Mouse (Mus musculus): ENCODE results near the gene Col6a1. TPM values are rescaled to one million over a fixed set of nuclear protein-coding genes. Genes with fewer than 3 reads are reported as not detected.

The Col6a1 gene
- total RNA-seq, 2 experiments from 2014 or later: not detected

- no peak for ATAC-seq (replicated peaks; ENCODE audit: poor library complexity)
These were observed 44.1 kb downstream of the Col6a1 start for GRCm38 (mm10) chr10:76681882-76682281.

GRCm38 (mm10) chr10:76680758-76681650 lies 45.0 kb downstream of the Col6a1 start:
- ATAC-seq (replicated peaks; ENCODE audit: poor library complexity): no peak

GRCm38 (mm10) chr10:76678122-76678521 lies 47.8 kb downstream of the Col6a1 start:
- no peak for ATAC-seq (replicated peaks; ENCODE audit: poor library complexity)

GRCm38 (mm10) chr10:76675268-76675667 lies 50.7 kb downstream of the Col6a1 start:
- no peak for ATAC-seq (replicated peaks; ENCODE audit: poor library complexity)

- no peak for ATAC-seq (replicated peaks; ENCODE audit: poor library complexity)
These were observed 51.4 kb downstream of the Col6a1 start for GRCm38 (mm10) chr10:76674581-76674980.

GRCm38 (mm10) chr10:76671939-76672338 lies 54.0 kb downstream of the Col6a1 start:
- ATAC-seq (replicated peaks; ENCODE audit: poor library complexity): no peak

GRCm38 (mm10) chr10:76668947-76669284 lies 57.1 kb downstream of the Col6a1 start:
- no peak for ATAC-seq (replicated peaks; ENCODE audit: poor library complexity)

- ATAC-seq (replicated peaks; ENCODE audit: poor library complexity): no peak
These were observed 57.6 kb downstream of the Col6a1 start for GRCm38 (mm10) chr10:76668261-76668946.

- no peak for ATAC-seq (replicated peaks; ENCODE audit: poor library complexity)
These were observed 58.7 kb downstream of the Col6a1 start for GRCm38 (mm10) chr10:76667197-76667805.

GRCm38 (mm10) chr10:76665551-76665950 lies 60.4 kb downstream of the Col6a1 start:
- no peak for ATAC-seq (replicated peaks; ENCODE audit: poor library complexity)

GRCm38 (mm10) chr10:76664156-76665115 lies 61.5 kb downstream of the Col6a1 start:
- no peak for ATAC-seq (replicated peaks; ENCODE audit: poor library complexity)

Other genes with a start within 250 kb of the Col6a1 start
- 0.61 and 2.4 TPM in 2 replicates for gene Lss, start 194.6 kb downstream of the Col6a1 start, total RNA-seq (2015)
- 3.1 and 4.4 TPM in 2 replicates for gene Lss, start 194.6 kb downstream of the Col6a1 start, total RNA-seq (2017)
- gene Spatc1l, start 163.9 kb downstream of the Col6a1 start, total RNA-seq (2015): not detected in 2 replicates
- not detected in 2 replicates for gene Spatc1l, start 163.9 kb downstream of the Col6a1 start, total RNA-seq (2017)
- not detected in 2 replicates for gene Ftcd, start 150.5 kb downstream of the Col6a1 start, total RNA-seq (2015)
- not detected in 2 replicates for gene Ftcd, start 150.5 kb downstream of the Col6a1 start, total RNA-seq (2017)
- not detected in 2 replicates for gene Col6a2, start 102.5 kb downstream of the Col6a1 start, total RNA-seq (2015)
- gene Col6a2, start 102.5 kb downstream of the Col6a1 start, total RNA-seq (2017): not detected in 2 replicates
- 5.9 and 10.9 TPM in 2 replicates for gene Pcbp3, start 235.7 kb upstream of the Col6a1 start, total RNA-seq (2015)
- 6.9 and 7.4 TPM in 2 replicates for gene Pcbp3, start 235.7 kb upstream of the Col6a1 start, total RNA-seq (2017)

Measured in megakaryocyte progenitor cell, adult 5-6 weeks (primary cell).